Mouse (Mus musculus) midbrain, embryonic 12.5 days (tissue): ENCODE results near the gene Prss8. TPM values are rescaled to one million over a fixed set of nuclear protein-coding genes. Genes with fewer than 3 reads are reported as not detected.
A peak's percentile ranks its signal among the peaks of the same experiment; 100 is the strongest.
"Not testable (repeated sequence)": the region's sequence is repeated elsewhere in the genome, so short reads cannot be mapped to it uniquely, and the experiment has no call there.

ENCODE experiments used
- ATAC-seq: fragments of 200-750 bp; cut with Nextera tagmentation; 2 replicates; pipeline ENCODE4 v1.8.0; 2017; ENCODE audit warnings: low read depth, moderate TSS enrichment, moderate library complexity; ENCODE audit not compliant: low FRiP score
- H3K27ac ChIP-seq: fragments of 300-500 bp; sonication (generic); replicated peaks from 2 replicates; pipeline ENCODE4 v1.5.1; 2016; ENCODE audit warnings: mild to moderate bottlenecking
- H3K27me3 ChIP-seq: fragments of 300-500 bp; sonication (generic); 2 replicates; pipeline ENCODE4 v1.6.1; 2016; ENCODE audit warnings: mild to moderate bottlenecking
- H3K36me3 ChIP-seq: fragments of 300-500 bp; sonication (generic); 2 replicates; pipeline ENCODE4 v1.6.1; 2016
- H3K4me1 ChIP-seq: fragments of 300-500 bp; sonication (generic); 2 replicates; pipeline ENCODE4 v1.6.1; 2016
- H3K4me2 ChIP-seq: fragments of 300-500 bp; sonication (generic); replicated peaks from 2 replicates; pipeline ENCODE4 v1.6.1; 2016; ENCODE audit warnings: mild to moderate bottlenecking, moderate library complexity
- H3K4me3 ChIP-seq: fragments of 300-500 bp; sonication (generic); 2 replicates; pipeline ENCODE4 v1.5.1; 2016; ENCODE audit warnings: mild to moderate bottlenecking
- H3K9ac ChIP-seq: fragments of 300-500 bp; sonication (generic); replicated peaks from 2 replicates; pipeline ENCODE4 v1.6.1; 2016; ENCODE audit warnings: mild to moderate bottlenecking, moderate library complexity
- H3K9me3 ChIP-seq: fragments of 300-500 bp; sonication (generic); 2 replicates; pipeline ENCODE4 v1.6.1; 2016; ENCODE audit warnings: mild to moderate bottlenecking
- WGBS: fragments of 180-500 bp; shearing (Covaris S2); methylation state at CpG from one replicate; pipeline ENCODE4 v1.1.7; 2016; 5-methylcytosine and 5-hydroxymethylcytosine counted together
- polyA plus RNA-seq: library from polyadenylated mRNA; unstranded; fragments of >200 nt; fragmentation: Nextera tagmentation; extraction: Ambion mirVana; gene quantifications from 2 replicates; pipeline ENCODE4 v1.2.1, GENCODE M21; 2016

Gene Prss8
- polyA plus RNA-seq, 1 experiment from 2014 or later = 1.3 TPM

- H3K27me3 ChIP-seq = peaks cover 36% of the 10 kb centered on the region
- H3K4me1 ChIP-seq, H3K9ac ChIP-seq, ATAC-seq, H3K27ac ChIP-seq, H3K4me2 ChIP-seq, H3K9me3 ChIP-seq, H3K36me3 ChIP-seq, H3K4me3 ChIP-seq: not testable (repeated sequence)
- 55% methylated on average over 2 of the region's 2 CpGs for WGBS
These were observed 12.2 kb upstream of the Prss8 start for GRCm38 (mm10) chr7:127942097-127942496.

DNA sequence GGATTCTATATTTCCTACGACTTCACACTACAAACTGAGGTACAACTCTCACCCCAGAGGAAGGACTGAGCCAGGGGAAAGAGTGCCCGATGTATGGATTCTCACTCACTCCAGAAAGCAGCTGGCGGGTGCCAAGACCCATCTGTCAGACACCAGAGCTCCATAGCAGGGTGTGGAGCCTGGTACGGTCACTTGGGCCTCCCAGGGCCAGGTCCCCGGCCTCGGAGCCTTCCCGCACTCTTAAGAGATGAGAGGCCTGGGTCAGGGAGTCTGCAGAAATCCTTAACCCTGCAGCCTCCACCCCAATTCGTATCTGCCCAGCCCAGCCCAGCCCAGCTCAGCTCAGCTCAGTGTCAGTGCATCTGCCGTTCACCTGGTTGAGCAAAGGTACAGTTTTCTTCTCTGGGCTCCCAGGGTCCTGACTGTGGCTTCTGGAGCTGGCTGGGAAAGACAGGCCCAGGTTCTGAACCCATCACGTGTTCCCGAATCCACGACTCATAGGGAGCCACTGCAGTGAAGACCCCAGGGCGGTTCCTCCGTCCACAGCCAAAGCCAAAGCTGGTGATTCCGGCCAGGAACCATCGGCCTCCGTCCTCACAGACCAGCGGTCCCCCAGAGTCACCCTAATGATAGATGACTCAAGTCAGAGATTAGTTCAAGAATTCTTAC, 6.4 kb upstream of the Prss8 start:
- 57% methylated on average over 18 of the region's 18 CpGs for WGBS
- ATAC-seq = 0 out of 2 replicates have a peak, but pooled peaks have one; percentile 10
- H3K4me2 ChIP-seq = peak overlapping the region; percentile 88
- H3K9me3 ChIP-seq = no peaks in the 10 kb centered on the region
- peak overlapping the region; percentile 71 for H3K9ac ChIP-seq
- no peak overlapping the region for H3K27ac ChIP-seq
- peak overlapping the region; percentile 56 for H3K4me3 ChIP-seq
- no peaks in the 10 kb centered on the region for H3K36me3 ChIP-seq
- H3K4me1 ChIP-seq = peaks cover 17% of the 10 kb centered on the region
- peaks cover 7% of the 10 kb centered on the region; the same call in 1 of the 2 replicates for H3K27me3 ChIP-seq

DNA sequence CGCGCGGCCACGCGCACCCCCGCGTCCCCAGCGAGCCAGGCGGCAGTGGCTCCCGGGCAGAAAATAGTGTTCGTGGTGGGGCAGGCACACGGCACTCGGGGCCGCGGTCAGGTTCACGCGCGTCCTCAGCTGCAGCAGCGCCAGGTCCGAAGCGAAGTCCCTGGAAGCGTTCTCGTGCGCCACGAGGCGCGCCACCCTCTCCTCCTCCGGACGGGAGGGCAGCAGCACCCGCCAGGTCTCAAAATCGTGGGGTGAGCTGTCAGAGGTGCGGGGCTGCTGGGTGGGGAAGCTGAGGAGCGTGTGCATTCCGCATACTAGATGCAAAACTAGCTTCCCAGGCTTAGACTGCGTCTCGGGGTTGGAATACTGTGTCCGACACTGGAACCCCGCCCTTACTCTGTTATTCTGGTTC, 5.8 kb upstream of the Prss8 start:
- peak overlapping the region; percentile 88 for H3K4me2 ChIP-seq
- peak overlapping the region; percentile 71 for H3K9ac ChIP-seq
- ATAC-seq = peak; percentile 42
- whole genome bisulfite sequencing = under 1% methylated on average over 36 of the region's 38 CpGs
- H3K27ac ChIP-seq = peak overlapping the region; percentile 7; the same call in 1 of the 2 replicates
- no peaks in the 10 kb centered on the region for H3K9me3 ChIP-seq
- H3K4me1 ChIP-seq = peaks cover 17% of the 10 kb centered on the region
- H3K36me3 ChIP-seq = no peaks in the 10 kb centered on the region
- peak overlapping the region; percentile 56 for H3K4me3 ChIP-seq
- peaks cover 10% of the 10 kb centered on the region; the same call in 1 of the 2 replicates for H3K27me3 ChIP-seq

DNA sequence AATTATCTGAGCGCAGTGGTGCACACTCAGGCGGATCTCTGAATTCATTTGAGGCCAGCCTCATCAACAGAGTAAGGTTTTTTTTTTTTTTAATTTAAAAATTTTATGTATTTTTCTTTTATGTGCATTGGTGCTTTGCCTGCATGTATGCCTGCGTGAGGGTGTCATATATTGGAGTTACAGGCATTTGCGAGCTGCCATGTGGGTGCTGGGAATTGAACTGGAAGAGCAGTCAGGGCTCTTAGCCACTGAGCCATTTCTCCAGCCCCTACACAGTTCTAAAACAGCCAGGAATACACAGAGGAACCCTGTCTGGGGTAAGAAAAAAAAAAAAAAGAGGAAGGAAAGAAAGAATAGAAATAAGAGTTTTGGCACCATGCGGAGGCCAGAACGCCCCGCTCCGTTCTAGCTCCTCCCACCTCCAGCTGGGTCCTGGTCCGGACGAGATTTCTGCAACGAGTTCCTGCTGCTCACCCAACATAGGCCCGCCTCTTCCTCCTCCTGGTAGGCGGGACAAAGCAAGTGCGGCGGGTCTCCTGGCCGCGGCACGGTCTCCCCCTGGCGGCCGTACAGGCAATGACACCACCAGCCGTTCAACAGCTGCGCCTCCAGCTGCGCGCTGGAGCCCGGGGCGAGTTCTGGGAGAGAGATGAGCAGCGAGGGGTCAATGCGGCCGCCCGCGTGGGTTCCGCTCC, 5.3 kb upstream of the Prss8 start:
- Histone ChIP-seq H3K9me3 (no peaks in the 10 kb centered on the region), H3K4me2 (peak overlapping the region; percentile 88), H3K9ac (peak overlapping the region; percentile 71), H3K4me1 (peaks cover 18% of the 10 kb centered on the region), H3K27ac (peak overlapping the region; percentile 43), H3K27me3 (peaks cover 13% of the 10 kb centered on the region), H3K4me3 (peak overlapping the region; percentile 56), H3K36me3 (no peaks in the 10 kb centered on the region)
- peak; percentile 94 for ATAC-seq
- 6% methylated on average over 31 of the region's 32 CpGs for WGBS

DNA sequence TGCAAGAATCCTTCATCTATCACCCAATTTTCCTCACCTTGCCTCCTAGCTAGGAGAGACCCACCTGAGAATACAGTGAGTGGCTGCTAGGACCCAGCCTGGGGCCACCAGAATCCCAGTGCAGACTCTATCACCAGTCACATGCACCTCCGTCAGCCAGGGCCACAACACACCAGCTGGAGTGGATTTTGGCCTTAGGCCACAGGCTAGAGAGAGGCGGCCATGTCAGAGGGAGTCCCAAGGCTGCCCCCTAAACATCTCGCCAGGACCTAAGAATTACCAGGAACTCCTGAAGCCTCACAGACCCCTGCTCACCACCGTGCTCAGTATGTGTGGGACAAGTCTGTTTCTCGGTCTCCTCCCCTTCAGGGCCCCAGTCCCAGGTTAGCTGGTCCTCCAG, 4.2 kb upstream of the Prss8 start:
- Histone ChIP-seq H3K36me3 (no peaks in the 10 kb centered on the region), H3K27ac (no peak overlapping the region), H3K9ac (no peak overlapping the region), H3K4me2 (no peak overlapping the region), H3K9me3 (no peaks in the 10 kb centered on the region), H3K27me3 (peaks cover 24% of the 10 kb centered on the region), H3K4me3 (no peak overlapping the region), H3K4me1 (peaks cover 22% of the 10 kb centered on the region)
- WGBS = 92% methylated on average over 5 of the region's 5 CpGs
- ATAC-seq = no peak

DNA sequence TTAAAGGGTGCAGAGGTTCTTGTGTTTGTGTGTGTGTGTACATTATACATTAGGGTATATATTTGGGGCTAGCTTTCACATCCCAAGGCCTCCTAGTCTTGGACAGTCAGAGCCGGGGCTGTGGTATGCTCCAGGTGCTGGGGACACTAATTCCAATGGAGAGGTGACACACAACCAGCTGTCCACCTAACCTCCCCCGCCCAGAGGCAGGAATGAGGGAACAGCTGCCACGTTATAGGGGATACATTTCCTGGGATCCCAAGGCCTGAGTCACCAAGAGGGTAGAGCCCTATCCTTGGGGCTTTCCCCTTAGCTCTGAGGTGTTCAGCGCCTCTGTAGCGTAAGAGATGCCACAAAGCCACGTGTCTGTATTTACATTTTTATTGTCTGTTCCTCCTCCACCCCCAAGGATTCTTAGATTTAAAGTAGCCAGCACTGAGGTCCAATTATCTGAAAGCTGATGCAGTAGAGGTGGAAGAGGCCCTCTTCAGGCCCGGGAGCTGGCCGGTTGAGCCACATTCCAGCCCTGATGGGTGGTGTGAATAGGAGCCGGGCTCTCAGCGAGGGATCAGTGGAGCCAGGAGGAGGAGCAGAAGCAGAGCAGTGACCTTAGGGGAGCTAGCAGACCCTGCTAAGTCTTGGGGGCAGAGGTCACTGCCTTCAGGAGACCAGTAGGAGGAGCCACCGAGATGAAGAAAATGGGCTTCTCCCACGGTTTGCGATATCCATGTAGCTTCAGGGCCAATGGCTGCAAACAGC, 2.5 kb upstream of the Prss8 start:
- 11% methylated on average over 13 of the region's 13 CpGs for WGBS
- H3K9ac ChIP-seq = no peak overlapping the region
- H3K36me3 ChIP-seq = no peaks in the 10 kb centered on the region
- H3K27ac ChIP-seq = no peak overlapping the region
- H3K27me3 ChIP-seq = peaks cover 40% of the 10 kb centered on the region
- no peak overlapping the region for H3K4me3 ChIP-seq
- peaks cover 22% of the 10 kb centered on the region for H3K4me1 ChIP-seq
- no peak overlapping the region for H3K4me2 ChIP-seq
- H3K9me3 ChIP-seq = no peaks in the 10 kb centered on the region
- ATAC-seq = no peak

DNA sequence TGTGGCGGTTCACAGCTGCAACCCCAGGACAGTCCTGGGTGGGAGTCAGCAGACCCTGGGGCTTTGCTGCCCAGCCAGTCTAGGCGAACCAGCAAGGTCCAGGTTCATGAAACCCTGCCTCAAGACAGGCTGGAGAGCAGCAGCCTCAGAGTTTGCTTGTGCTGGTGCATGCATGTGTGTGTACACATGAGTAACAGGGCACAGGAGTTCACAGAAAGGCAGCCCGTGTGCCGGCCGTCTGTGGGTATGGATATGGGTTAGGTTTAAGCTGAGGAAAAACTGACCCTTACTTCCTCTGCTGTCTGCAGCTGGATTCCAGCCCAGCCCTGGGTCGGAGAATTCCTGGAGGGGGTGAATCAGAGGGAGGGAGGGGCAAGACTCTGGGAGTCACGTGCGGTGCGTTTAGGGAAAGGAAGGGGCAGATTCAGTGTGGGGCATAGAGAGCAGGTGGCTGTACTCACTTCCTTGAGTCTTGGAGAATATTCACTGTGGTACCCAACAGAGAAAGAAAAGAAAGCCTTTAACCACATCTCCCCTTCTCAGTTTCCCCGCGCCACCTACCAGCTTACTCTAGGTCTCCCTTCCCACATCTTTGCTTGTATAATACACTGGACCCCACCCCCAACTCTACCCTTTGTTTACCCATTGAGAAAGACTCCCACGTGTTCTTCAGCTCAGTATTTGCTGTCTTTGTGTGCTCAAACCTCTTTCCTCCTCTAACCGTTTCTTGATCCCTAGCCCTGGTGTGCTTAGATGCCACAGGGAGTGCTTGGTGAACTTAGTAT, 1.6 kb upstream of the Prss8 start:
- H3K36me3 ChIP-seq = peaks cover 2% of the 10 kb centered on the region; the same call in 1 of the 2 replicates
- H3K4me2 ChIP-seq = no peak overlapping the region
- H3K4me3 ChIP-seq = no peak overlapping the region
- no peaks in the 10 kb centered on the region for H3K9me3 ChIP-seq
- no peak overlapping the region for H3K27ac ChIP-seq
- WGBS = 32% methylated on average over 13 of the region's 13 CpGs
- H3K4me1 ChIP-seq = peaks cover 22% of the 10 kb centered on the region
- no peak overlapping the region for H3K9ac ChIP-seq
- no peak for ATAC-seq
- peaks cover 40% of the 10 kb centered on the region for H3K27me3 ChIP-seq

DNA sequence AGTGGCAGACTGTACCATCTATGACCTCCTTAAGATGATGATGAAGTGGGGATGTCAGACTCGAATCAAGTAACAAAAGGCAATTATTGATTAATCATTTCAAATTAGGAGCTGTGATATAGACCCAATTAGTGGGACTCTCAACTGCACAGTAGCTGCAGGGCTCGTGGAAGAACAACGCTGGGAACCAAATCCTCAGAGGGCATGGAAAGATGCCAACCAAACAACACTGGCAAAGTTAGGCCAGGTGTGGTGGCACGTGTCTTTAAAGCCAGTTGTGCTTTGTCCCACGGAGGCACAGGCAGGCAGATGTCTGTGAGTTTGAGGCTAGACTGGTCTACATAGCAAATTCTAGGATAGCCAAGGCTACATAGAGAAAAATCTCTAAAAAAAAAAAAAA, 732 bp upstream of the Prss8 start:
- 85% methylated on average over 5 of the region's 5 CpGs for WGBS
- Histone ChIP-seq H3K27ac (no peak overlapping the region), H3K9ac (no peak overlapping the region), H3K4me2 (no peak overlapping the region), H3K27me3 (peaks cover 35% of the 10 kb centered on the region), H3K36me3 (peaks cover 11% of the 10 kb centered on the region), H3K4me3 (no peak overlapping the region), H3K4me1 (peaks cover 17% of the 10 kb centered on the region; the same call in 1 of the 2 replicates), H3K9me3 (no peaks in the 10 kb centered on the region)
- ATAC-seq = no peak

DNA sequence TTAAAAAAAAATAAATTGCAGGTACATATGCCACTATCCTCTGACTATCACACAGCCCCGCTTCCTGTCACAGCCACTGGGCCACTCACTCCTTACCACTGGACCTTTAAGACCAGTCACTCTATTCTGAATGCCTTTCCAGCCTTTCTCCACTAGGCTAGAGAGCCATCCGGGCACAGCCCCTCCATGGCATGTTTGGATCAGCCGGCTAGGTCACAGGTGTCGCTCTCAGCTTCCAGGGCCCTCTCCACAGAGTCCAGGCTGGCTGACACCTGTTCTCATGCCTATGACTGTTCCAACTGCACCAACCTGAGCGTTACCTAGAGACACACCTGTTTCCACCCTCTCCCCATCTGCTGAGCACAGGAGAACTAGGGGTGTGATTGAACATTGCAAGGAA, 1.3 kb downstream of the Prss8 start:
- ATAC-seq = no peak
- Histone ChIP-seq H3K4me1 (peaks cover 11% of the 10 kb centered on the region; the same call in 1 of the 2 replicates), H3K9me3 (no peaks in the 10 kb centered on the region), H3K27me3 (peaks cover 35% of the 10 kb centered on the region), H3K27ac (no peak overlapping the region), H3K36me3 (peaks cover 31% of the 10 kb centered on the region), H3K4me2 (no peak overlapping the region), H3K9ac (no peak overlapping the region), H3K4me3 (no peak overlapping the region)
- 58% methylated on average over 5 of the region's 5 CpGs for WGBS

DNA sequence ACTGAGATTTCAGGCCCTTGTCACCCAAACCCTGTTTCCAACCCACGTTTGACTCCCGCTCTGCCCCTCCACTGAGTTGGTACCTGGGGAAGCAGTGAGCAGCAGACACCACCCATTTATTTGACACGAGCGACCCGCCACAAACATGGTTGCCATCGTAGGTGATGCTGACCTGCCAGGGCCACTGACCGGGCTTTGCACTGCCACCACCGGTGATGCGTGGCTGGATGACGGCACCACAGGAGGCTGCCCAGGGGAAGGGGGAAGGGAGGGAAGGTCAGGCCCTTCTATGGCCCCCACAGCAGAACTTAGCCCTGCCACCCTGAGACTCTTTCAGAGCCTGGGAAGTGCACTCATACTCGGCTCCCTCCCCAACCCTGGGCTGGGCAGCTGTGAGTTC, 2.2 kb downstream of the Prss8 start:
- Histone ChIP-seq H3K4me2 (no peak overlapping the region), H3K27ac (no peak overlapping the region), H3K9ac (no peak overlapping the region), H3K4me1 (peaks cover 11% of the 10 kb centered on the region; the same call in 1 of the 2 replicates), H3K27me3 (peaks cover 35% of the 10 kb centered on the region), H3K9me3 (no peaks in the 10 kb centered on the region), H3K36me3 (peaks cover 38% of the 10 kb centered on the region), H3K4me3 (no peak overlapping the region)
- no peak for ATAC-seq
- 80% methylated on average over 11 of the region's 11 CpGs for WGBS

- Histone ChIP-seq H3K9me3 (no peaks in the 10 kb centered on the region), H3K4me1 (peaks cover 6% of the 10 kb centered on the region; the same call in 1 of the 2 replicates), H3K4me2 (no peak overlapping the region), H3K36me3 (peaks cover 47% of the 10 kb centered on the region), H3K27me3 (peaks cover 35% of the 10 kb centered on the region), H3K9ac (no peak overlapping the region), H3K4me3 (no peak overlapping the region), H3K27ac (no peak overlapping the region)
- no peak for ATAC-seq
- WGBS = 91% methylated on average over 11 of the region's 11 CpGs
These were observed 3.1 kb downstream of the Prss8 start for GRCm38 (mm10) chr7:127926846-127927245.
